7 mouse cellular contexts compared by ENCODE assay signal in genomic region chr8:94172075-94172808, GRCm38 (mm10). TPM values are rescaled to one million over a fixed set of nuclear protein-coding genes. Genes with fewer than 3 reads are reported as not detected.
A peak's percentile ranks its signal among the peaks of the same experiment; 100 is the strongest.
DNase-seq lines count a peak whose midpoint lies in the region; ATAC-seq lines count a peak whose summit lies in the region.

Mt2 (plus strand) TSS chr8:94172664.

- no peak within 1 kb of the TSS for H3K27ac ChIP-seq in hindbrain, embryonic 12.5 days

- H3K27me3 ChIP-seq in hindbrain, embryonic 12.5 days = peaks cover 90% of the 10 kb centered on the region

- peak within 1 kb of the TSS; percentile 45 for H3K4me3 ChIP-seq in hindbrain, embryonic 12.5 days

- H3K4me2 ChIP-seq in hindbrain, embryonic 12.5 days (replicated peaks) = peak within 1 kb of the TSS; percentile 91

- peaks cover 24% of the 10 kb centered on the region for H3K4me1 ChIP-seq in hindbrain, embryonic 12.5 days

- H3K36me3 ChIP-seq in hindbrain, embryonic 12.5 days = no peaks in the 10 kb centered on the region

- no peaks in the 10 kb centered on the region for H3K9me3 ChIP-seq in hindbrain, embryonic 12.5 days (replicated peaks)

- ATAC-seq in hindbrain, embryonic 12.5 days (ENCODE audit: low FRiP score) = peak; percentile 64; the same call in 1 of the 2 replicates

- under 1% methylated on average over 56 of the region's 56 CpGs for WGBS in hindbrain, embryonic 12.5 days

- peak within 1 kb of the TSS; percentile 47 for H3K9ac ChIP-seq in hindbrain, embryonic 12.5 days

- DNase-seq in ZHBTc4 (ENCODE audit: low read depth, low spot score) = peak; percentile 99
- DNase-seq in cerebellum, adult 9-11 months = peak; percentile 59
- DNase-seq in frontal cortex, postnatal 14 days (ENCODE audit: low spot score in 2 of 2) = peak; percentile 48 to 68
- peak; percentile 39 to 61 for DNase-seq in layer of hippocampus, postnatal 25 days (ENCODE audit: extremely low spot score in 1 of 2, low spot score in 1 of 2)
- DNase-seq in lung, postnatal 36 days = peak; percentile 65
- peak; percentile 65 for DNase-seq in right cerebral cortex, postnatal 14 days

RNA-seq across cellular contexts. Expression of gene Mt2, which starts in this region (rescaled TPM):
- polyA plus RNA-seq in hindbrain, embryonic 12.5 days (2016; fragmentation: Nextera tagmentation; extraction: Ambion mirVana) = 13.2 TPM in 2 replicates
- 100 to 1,000 TPM; 381 to 701 TPM for total RNA-seq in layer of hippocampus, postnatal 25 days (2021)
